Mouse (Mus musculus) activated CD4-positive, CD25-positive, alpha-beta regulatory T cell, adult 4 months (primary cell): Measurements from ENCODE around the gene Pom121l2. TPM values are rescaled to one million over a fixed set of nuclear protein-coding genes. Genes with fewer than 3 reads are reported as not detected.

ENCODE experiments used
- ATAC-seq: one replicate; pipeline ENCODE4 v1.8.0; 2017
- polyA plus RNA-seq, 2 experiments: library from polyadenylated mRNA; unstranded; fragments of 100-300 nt; shearing (Covaris generic); gene quantifications; one replicate each; pipeline ENCODE4 v1.2.1; 2017

The Pom121l2 gene
- polyA plus RNA-seq, 2 experiments from 2014 or later, result not detected

DNA sequence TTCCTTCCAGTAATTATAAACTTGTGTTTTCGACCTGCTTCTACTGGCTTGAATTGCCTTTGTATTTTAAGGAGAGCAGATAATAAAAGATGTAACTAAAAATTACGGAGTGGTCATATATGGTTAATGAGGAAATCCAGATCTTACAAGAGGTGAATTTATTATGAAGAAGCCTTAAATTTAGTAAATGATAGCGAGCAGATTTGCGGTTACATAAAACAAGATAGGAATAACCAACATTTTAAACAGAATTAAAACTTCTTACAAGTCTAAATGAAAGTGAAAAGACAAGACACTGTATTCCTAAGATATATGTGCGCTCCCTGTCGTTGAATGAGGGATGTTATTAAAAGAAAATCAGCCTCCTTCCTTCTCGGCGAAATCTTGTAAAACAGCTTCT is 13.9 kb downstream of the Pom121l2 start:
- no peak for ATAC-seq

DNA sequence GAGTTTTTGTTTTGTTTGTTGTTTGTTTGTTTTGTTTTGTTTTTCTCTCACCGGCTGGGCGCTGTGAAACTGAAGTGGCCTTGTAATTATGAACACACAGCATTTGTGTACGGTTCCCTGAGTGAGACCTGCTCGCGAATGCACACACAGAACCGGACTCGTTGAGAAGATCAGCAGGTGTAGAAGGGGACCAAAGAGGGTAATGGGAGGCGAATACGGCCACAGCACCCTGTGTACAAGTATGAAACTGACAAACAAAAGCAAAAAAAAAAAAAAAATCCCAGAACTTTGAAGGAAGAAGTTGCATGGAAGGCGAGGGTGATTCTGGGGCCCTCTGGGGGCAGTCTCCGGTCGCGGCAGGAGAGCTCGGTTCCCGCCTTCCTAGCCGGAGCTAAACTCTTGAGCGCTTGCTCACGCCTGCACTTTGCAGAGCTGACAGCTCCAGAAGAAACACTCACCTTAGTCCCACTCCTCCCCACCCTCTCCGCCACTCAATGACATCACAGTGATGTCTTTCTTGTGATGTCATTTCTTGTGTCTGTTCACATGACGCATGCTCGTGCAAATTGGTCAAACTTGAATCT is 14.4 kb downstream of the Pom121l2 start:
- ATAC-seq, result peak; percentile 10

DNA sequence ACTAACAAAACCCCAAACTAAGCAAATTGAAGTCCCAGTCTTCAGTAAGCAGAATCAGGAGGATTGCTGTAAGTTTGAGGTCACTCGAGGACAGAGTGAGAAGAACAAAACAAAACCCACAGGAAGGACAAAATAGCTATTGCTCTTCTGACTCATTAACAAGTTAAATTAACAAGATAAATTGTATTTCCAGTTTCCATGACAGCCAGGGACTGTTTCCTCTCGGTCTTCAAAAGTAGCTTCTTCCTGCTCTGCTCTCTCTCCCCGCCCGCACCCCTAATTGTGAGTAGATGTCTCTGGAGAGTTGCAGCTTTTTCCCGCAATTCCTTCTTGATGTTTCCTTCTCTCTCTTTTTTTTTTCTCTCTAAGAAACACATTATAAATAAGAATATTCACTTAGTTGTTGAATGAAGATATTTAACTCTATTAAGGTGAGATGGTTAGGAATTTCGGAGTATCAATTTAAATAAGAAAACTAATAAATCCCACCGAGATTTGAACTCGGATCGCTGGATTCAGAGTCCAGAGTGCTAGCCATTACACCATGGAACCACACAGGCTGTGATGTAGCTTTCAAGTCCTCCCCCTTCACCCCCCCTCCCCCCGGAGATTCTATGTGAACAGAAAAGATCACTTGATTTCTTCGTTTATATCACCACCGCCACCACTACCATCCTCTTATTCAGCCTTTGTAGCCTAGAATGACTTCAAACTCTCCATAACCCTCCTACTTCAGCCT is 15.3 kb downstream of the Pom121l2 start:
- ATAC-seq, result peak; percentile 54

DNA sequence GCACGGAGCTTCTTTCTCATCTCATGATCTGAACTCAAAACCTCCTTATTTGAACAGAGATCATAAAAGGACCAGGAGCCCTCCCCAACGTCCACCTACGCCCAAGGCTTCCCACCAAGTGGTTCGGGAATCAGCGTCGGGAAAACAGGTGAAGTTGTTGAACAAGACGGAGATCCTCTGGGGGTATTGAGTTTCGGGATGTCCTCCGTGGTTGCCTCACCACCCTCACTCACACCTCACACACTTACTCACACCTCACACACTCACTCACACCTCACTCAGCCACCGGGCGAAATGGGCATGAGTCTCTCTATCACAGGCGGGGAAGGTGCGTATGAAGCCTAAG is 15.8 kb downstream of the Pom121l2 start:
- ATAC-seq, result no peak

DNA sequence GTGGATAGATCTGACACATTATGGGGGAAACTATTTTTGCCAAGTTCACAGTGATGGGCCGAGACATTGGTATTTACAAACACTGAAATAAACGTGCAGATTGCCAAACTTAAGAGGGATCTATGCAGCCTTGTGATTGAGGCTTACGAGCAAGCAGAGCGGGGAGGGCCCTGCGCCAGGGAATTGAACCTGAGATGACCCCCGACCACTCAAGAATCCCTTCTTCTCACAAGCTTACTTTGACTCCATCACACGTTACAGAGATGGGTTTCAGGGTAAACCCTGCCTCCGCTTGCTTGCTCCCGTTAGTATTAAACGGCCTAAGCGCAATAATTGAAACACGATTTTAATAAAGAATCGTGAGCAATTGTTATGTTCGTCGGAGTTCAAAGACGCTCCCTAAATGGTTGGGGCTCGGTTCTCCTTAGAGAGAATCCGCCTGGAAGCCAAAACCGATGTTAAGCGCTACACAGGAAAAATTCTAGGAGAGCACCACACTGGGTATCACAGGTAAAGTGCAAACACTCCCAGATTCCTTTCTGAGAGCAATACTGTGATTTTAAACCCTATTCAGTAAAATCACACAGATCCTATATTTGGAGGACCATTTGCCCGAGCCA is 16.3 kb downstream of the Pom121l2 start:
- no peak for ATAC-seq

DNA sequence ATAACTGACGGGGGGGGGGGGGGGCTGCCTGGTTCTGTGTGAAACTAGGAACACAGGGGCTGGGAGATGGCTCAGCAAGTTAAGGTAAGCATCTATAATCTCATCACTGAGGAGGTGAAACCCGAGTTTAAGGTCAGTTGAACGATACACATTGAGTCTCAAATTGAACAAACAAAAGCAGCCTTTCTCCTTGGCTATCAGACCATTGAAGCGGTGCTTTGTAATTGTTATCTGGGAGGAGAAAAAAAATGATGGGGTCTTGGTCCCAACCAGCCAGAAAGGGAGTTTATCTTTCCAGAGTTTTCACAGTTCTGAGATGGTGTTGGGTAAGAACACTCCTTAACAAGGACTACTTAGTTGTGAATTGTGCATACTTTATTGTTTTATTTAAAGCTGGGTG is 16.8 kb downstream of the Pom121l2 start:
- no peak for ATAC-seq

DNA sequence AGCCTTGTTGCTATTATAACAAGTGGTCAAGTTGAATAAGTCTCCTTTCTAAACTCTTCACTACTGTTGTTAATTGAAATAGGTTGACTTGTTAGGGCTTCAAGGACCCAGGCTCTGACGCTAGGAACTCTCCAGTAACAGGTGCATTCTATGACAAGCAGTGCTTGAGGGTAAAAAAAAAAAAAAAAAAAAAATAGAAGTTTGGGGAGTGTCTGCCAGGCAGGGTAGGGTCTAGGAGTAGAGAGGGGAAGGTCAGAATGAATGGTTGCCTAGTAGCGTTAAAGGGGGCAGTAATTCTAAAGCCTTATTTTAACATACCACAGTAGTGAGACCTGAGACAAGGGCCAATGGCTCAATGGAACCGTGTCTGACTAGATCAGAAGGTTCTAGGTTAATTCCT is 17.4 kb downstream of the Pom121l2 start:
- no peak for ATAC-seq

DNA sequence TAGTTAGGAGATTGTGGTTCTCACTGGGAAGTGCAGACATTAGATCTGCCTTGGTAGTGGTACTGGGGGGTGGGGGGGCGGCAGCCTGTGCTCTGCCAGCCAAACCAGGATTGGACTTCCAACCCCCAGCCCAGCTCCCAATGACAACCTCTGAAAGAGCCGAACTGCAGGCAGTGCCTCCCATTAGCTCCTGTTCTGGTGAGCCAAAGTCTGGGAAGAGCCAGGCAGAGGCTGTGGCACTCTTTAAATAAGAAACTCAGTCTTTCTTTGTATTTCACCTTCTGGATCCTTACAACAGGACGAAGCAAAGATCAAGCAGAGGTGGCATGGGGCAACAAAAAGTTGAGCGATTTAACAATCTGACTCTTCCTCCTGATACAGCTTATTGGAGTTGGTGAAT is 18.2 kb downstream of the Pom121l2 start:
- no peak for ATAC-seq

DNA sequence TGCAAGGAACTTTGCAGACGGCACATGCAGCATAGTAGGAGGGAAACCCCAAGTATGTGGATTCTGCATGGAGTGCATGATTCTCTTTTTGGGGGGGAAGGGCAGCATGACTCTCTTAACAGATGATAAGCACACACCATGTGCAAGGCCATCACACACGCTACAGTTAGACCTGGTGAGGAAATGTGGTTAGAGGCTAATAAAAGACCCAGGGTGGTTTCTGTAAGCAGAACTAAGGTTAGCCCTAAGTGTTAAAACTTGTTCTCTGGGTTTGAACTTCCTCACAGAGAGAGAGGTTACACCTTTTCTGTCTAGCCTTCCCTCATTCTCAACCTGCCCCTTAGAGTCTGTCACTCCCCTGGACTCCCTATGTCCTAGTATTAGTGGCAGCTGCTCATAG is 20.4 kb downstream of the Pom121l2 start:
- ATAC-seq, result no peak

DNA sequence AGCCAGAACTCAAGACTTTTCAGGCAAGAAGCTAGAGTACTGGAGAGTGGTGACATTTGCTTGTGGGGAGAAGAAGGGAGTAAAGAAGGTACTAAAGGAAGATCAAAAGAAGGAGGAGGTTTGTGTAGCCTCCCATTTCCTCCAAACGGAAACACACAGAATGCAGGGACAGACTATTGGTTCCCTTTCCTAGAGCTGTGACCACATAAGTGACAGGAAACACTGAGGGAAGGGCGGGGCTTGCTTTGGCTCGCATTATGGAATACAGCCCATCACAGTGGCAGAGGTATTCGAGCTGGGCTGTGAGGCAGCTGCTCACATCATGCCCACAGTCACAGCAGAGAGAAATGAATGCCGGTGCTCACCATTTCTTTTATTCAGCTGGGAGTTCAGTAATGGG is 20.8 kb downstream of the Pom121l2 start:
- ATAC-seq, result peak; percentile 14

DNA sequence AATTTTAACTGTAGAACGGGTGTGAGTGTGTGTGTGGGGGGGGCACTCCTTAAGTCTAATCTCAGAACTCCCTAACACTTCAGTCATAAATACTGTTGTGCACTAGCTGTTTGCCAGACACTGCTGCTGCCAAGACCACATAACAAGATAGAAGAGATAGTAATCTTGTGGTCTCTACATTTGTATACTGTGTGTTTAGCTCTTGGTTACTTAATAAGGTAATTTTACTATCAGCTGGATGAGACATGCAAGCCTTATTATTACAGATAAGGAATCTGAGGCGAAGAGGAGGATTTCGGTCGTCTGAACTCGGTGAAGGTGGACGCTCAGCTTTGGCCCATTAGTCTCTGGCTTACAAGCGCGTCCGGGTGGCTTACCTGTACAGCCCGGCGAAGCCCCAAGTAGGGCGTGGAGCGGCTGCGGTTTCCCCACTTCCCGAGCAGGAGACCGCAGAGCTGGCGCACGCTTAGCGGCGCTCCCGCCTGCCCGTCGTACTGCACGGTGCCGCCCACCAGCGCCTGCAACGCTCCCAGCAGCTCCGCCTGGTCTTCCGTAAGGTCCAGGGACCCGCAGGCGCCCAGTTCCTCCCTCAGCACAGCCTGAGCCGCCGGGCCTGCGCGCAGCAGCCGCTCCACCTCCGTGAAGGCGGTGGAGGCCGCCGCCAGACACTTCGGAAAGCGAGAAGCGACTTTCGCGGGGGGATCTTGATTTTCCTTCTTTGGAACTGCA is 24.8 kb downstream of the Pom121l2 start:
- ATAC-seq, result peak; percentile 66

DNA sequence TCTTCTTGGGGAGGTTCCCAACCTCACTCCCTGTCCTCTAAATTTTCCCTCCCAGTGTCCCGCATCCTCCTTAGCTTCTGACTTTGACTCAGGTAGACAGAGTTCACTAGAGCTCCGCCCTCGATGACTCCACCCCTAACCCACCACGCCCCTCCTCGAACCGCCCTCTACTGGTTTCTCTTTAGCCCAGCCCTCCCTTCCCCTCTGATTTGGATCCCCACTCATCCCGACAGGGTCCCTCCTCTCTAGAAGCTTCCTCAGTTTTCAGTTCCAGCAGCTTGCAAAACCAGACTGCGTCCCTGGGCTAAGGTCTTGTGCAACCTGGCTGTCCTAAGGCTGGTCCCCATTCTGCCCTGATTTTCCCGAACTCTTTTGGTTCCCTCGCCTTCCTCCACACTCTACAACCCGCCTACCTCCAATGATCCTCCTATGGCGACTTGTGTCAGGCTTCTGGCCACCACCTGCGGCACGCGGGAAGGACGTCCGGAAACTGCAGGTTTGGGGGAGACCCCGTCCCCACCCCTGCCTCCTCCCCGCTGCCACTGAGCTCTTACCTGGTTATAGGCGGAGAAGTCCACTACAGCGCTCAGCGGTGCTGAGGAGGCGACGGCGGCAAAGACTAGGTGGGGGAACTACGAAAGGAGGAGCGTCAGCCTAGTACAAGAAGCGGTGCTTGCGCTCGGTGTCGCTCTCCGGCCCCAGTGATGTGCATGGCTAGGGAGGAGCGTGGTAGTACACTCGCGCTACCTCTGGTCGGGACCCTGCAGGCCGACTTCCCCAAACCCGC is 25.5 kb downstream of the Pom121l2 start:
- ATAC-seq, result peak; percentile 74

DNA sequence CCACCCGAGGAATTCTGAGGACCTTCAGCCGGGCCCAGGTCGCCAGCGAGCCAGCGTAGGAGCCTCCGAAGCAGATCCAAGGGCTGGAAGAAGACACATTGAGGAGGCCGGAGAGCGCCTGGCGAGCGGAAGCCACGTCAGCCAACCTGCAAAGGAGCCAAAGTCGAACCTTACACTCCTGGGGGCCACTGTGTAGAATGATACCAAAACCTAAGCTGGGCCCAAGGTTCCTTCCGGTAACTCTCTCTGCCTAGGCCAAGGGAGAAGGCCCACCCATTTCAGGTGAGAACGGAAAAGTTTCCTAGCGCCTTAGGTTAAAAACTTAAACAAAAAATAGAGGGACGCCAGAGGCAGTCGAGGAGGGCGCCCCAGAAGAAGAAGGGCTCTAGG is 26.1 kb downstream of the Pom121l2 start:
- ATAC-seq, result no peak

DNA sequence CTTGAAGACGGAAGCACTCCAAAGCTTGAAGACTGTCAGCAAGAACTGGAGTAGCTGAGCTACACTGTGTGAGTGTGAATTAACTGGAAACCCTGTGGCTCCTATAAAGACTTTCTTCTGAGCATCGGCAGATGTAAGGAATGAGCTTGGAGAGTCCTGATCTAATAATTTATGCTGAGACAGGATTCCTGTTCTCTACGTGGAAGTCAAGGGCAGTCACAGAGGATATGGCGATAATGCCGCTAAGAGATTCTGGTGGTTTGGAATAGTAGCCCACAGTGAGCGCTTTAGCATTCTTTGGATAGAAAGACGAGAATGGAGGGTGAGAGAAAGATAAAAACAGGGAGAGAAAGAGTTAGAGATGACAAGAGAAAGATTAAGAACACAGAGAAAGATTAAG is 26.9 kb downstream of the Pom121l2 start:
- ATAC-seq, result no peak

DNA sequence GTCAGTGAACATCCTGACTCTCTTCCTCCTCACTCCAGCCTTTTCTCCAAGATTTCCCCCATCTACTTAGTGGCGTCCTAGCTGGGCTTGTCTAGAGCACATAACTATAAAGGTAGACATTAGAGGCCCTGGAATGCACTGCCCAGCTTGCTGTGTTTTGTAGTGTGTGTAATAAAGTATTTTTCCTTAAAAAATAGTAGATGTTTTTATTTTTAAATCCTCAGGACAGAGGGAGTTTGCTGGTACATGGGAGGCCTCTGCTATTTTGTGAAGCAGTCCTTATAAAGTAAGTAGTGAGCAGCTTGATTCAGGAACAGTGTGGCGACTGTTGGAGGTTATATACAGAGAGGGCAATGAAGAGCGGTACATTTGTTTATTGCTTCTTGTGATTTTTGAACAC is 27.7 kb downstream of the Pom121l2 start:
- ATAC-seq, result no peak

DNA sequence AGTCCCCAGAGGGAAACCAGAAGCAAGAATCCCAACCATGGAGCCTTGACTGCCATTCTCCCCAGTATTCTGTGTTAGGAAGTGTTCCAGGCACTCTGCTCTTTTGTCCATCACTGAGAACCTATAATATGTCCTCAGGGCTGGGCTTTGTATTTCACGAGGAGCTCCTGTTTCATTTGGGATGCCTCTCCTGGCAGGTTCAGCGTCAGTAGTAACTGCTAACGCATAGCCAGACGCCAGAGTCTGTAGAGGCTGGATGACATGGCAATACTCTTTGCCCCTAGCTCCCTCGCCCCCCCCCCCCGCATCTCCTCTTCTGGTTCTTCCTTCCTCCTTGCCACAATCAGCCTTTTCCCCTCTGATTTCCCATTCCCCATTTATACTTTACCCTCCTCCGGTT is 28.6 kb downstream of the Pom121l2 start, which contains the start of gene Prss16:
Prss16 (minus strand) TSS at position 101 of the 400 bp plus-strand sequence.
- no peak for ATAC-seq

DNA sequence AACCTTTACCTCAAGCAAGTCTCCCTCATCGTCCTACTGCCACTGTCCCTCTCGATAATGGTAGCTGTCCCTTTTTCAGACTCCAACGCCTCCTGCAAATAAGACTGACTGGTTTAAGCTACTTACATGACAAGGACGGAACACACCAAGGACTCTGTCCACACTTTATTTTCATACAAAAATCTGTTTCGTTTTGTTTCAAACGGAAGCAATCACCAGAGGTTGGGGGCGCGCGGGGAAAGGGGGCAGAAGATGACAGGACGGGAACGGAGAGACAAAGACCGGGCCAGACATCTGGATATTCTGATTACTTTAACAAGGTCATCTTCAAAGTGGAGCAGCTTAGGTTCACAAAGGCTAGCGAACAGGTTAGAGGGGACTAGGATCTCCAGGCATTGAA is 32.7 kb downstream of the Pom121l2 start:
- ATAC-seq, result no peak

DNA sequence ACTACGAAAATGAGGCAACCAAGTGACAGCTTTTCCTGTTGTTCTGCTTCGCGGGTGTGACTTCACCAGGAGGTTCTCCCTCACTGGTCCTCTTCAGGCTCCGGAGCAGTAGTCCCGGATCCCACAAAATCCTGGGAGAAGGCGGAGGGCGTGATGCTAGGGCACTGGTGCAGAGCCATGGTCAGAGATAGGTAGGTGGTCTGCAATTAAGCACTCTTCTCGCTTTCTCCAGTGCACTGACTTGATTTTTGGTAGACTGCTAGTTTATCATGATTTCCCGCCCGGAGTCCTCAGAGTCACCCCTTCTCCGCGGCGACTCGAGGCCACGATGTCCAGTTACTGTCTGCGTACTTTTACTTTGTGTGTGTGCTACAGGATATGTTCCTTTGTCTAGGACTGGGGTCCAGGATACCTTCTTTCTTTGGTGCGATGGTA is 33.4 kb downstream of the Pom121l2 start:
- ATAC-seq, result no peak

DNA sequence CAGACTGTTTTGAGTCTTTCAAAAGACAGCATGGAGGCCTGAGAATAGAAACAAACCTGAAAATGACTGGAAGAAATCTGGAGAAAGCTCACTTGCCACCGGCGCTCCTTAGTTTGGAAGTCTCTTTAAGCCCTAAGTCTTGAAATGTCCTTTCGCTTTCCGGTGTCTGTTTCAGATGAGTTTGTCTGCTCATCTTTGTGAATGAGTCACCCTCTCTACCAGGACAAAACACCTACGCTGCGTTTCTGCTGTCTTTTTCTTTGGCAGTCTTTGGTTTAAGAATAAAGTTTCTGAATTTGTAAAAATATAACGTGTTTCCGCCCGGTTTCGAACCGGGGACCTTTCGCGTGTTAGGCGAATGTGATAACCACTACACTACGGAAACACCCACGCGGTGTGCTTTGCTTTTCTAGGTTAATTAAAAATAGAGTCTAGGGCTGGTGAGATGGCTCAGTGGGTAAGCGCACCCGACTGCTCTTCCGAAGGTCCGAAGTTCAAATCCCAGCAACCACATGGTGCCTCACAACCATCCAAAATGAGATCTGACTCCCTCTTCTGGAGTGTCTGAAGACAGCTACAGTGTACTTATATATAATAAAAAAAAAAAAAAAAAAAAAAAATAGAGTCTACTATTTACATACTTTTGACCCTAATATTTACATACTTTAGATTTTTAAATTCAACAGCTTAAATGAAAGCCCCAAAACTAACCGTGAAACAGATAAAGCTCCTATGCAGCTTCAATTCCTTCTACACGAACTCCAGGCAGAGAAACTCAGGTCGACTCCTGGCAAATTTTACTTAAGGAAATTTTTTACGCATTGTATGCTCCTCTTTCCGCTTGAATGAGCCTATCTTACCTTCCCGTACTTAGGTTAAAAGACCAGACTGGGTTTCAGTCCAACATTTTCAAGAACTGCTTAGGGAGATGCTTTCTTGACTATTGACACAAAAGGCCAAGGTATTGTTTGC is 34.8 kb downstream of the Pom121l2 start:
- peak; percentile 84 for ATAC-seq

DNA sequence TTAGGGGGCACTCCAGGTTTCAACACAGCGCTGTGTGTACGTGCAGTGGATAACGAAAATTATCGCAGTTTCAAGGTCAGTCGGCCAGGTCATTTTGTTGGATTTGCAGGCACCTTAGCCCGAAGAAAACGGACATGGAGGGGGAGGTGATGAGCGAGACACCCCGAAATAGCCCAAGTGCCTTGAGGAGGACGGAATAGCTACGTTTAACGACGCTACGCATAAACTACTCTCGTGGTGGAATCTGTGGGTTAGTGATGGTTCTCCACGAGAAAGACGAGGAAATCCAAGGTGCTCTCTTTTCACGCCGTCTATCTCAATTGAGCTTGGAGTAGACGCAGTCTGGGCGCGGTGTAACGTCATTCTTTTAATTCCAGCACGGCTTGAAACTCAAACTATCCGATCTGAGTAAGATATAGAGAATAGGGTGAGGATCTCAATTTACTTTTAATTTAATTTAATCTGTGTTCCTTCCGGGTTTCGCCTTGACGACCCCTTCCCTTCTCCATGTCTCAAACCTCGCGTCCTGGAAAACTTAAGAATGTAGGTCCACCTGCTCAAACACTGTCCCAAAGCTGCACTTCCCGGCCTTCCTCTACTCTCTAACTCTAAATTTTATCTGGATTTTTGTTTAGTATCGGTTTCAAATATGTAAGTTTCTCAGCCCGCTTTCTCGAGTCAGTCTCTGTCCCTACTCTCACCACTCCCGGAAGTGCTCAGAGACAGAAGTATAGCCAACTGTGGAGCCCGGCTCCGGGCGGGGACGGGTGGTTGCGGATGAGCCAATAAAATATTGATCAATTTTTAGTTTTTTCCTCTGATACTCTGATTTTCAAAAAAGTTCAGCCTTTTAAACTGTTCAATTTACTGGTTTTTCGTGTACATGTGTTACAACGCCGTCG is 39.2 kb downstream of the Pom121l2 start:
- peak; percentile 40 for ATAC-seq
